Mouse (Mus musculus): ENCODE measurements around the gene Naglu. TPM values are rescaled to one million over a fixed set of nuclear protein-coding genes. Genes with fewer than 3 reads are reported as not detected.

Naglu gene
- polyA plus RNA-seq, 1 experiment from 2014 or later, result 3.5 TPM

- ATAC-seq (replicated peaks; ENCODE audit: insufficient number of reproducible peaks, low FRiP score, low TSS enrichment, low read depth) (no peak), DNase-seq (ENCODE audit: low spot score) (peak; percentile 87)
- no peak overlapping the region for H3K4me3 ChIP-seq (ENCODE audit: low read depth, low read length)
- H3K27ac ChIP-seq (replicated peaks; ENCODE audit: low read depth, low read length), result no peak overlapping the region
- peaks cover 5% of the 10 kb centered on the region for H3K4me1 ChIP-seq (ENCODE audit: control insufficient read depth, insufficient read depth, low read length)
- 0 out of 2 replicates have a peak, but pooled peaks cover 1% of the 10 kb centered on the region for H3K27me3 ChIP-seq (ENCODE audit: control insufficient read depth, insufficient read depth, low read length)
- H3K9ac ChIP-seq (replicated peaks; ENCODE audit: low read length), result no peak overlapping the region
- H3K4me2 ChIP-seq (ENCODE audit: low read depth, low read length), result peak overlapping the region; percentile 14
- 24% methylated on average over 18 of the region's 18 CpGs for WGBS
- H3K36me3 ChIP-seq (replicated peaks; ENCODE audit: control insufficient read depth, insufficient read depth, low read depth, low read length), result no peaks in the 10 kb centered on the region
- H3K9me3 ChIP-seq (replicated peaks; ENCODE audit: control insufficient read depth, low read length), result no peaks in the 10 kb centered on the region
Measured at GRCm38 (mm10) chr11:101066549-101067412, 3.0 kb upstream of the Naglu start.

- Histone ChIP-seq H3K4me1 (ENCODE audit: control insufficient read depth, insufficient read depth, low read length) (no peaks in the 10 kb centered on the region), H3K4me3 (ENCODE audit: low read depth, low read length) (peak overlapping the region; percentile 81), H3K27me3 (ENCODE audit: control insufficient read depth, insufficient read depth, low read length) (0 out of 2 replicates have a peak, but pooled peaks cover 2% of the 10 kb centered on the region), H3K9ac (replicated peaks; ENCODE audit: low read length) (peak overlapping the region; percentile 81), H3K27ac (replicated peaks; ENCODE audit: low read depth, low read length) (no peak overlapping the region), H3K9me3 (replicated peaks; ENCODE audit: control insufficient read depth, low read length) (no peaks in the 10 kb centered on the region), H3K4me2 (ENCODE audit: low read depth, low read length) (peak overlapping the region; percentile 98), H3K36me3 (replicated peaks; ENCODE audit: control insufficient read depth, insufficient read depth, low read depth, low read length) (no peaks in the 10 kb centered on the region)
- 1% methylated on average over 31 of the region's 36 CpGs for WGBS
- ATAC-seq (replicated peaks; ENCODE audit: insufficient number of reproducible peaks, low FRiP score, low TSS enrichment, low read depth) (peak; percentile 31; the same call in 1 of the 2 replicates), DNase-seq (ENCODE audit: low spot score) (no peak)
Measured at GRCm38 (mm10) chr11:101070189-101070527, 346 bp downstream of the Naglu start.

- H3K27ac ChIP-seq (replicated peaks; ENCODE audit: low read depth, low read length), result no peak overlapping the region
- H3K9ac ChIP-seq (replicated peaks; ENCODE audit: low read length), result no peak overlapping the region
- H3K9me3 ChIP-seq (replicated peaks; ENCODE audit: control insufficient read depth, low read length), result no peaks in the 10 kb centered on the region
- no peak overlapping the region for H3K4me2 ChIP-seq (ENCODE audit: low read depth, low read length)
- H3K4me1 ChIP-seq (ENCODE audit: control insufficient read depth, insufficient read depth, low read length), result no peaks in the 10 kb centered on the region
- ATAC-seq (replicated peaks; ENCODE audit: insufficient number of reproducible peaks, low FRiP score, low TSS enrichment, low read depth) (no peak), DNase-seq (ENCODE audit: low spot score) (no peak)
- 69% methylated on average over 6 of the region's 6 CpGs for WGBS
- H3K36me3 ChIP-seq (replicated peaks; ENCODE audit: control insufficient read depth, insufficient read depth, low read depth, low read length), result no peaks in the 10 kb centered on the region
- H3K4me3 ChIP-seq (ENCODE audit: low read depth, low read length), result peak overlapping the region; percentile 81; the same call in 1 of the 2 replicates
- 0 out of 2 replicates have a peak, but pooled peaks cover 2% of the 10 kb centered on the region for H3K27me3 ChIP-seq (ENCODE audit: control insufficient read depth, insufficient read depth, low read length)
Measured at GRCm38 (mm10) chr11:101070987-101071386, 1.2 kb downstream of the Naglu start.

GRCm38 (mm10) chr11:101071810-101072428 lies 2.1 kb downstream of the Naglu start:
- DNase-seq (ENCODE audit: low spot score) (no peak), ATAC-seq (replicated peaks; ENCODE audit: insufficient number of reproducible peaks, low FRiP score, low TSS enrichment, low read depth) (no peak)
- 67% methylated on average over 14 of the region's 14 CpGs for WGBS
- Histone ChIP-seq H3K4me3 (ENCODE audit: low read depth, low read length) (no peak overlapping the region), H3K36me3 (replicated peaks; ENCODE audit: control insufficient read depth, insufficient read depth, low read depth, low read length) (no peaks in the 10 kb centered on the region), H3K27me3 (ENCODE audit: control insufficient read depth, insufficient read depth, low read length) (0 out of 2 replicates have a peak, but pooled peaks cover 4% of the 10 kb centered on the region), H3K4me2 (ENCODE audit: low read depth, low read length) (no peak overlapping the region), H3K9ac (replicated peaks; ENCODE audit: low read length) (no peak overlapping the region), H3K27ac (replicated peaks; ENCODE audit: low read depth, low read length) (no peak overlapping the region), H3K9me3 (replicated peaks; ENCODE audit: control insufficient read depth, low read length) (no peaks in the 10 kb centered on the region), H3K4me1 (ENCODE audit: control insufficient read depth, insufficient read depth, low read length) (no peaks in the 10 kb centered on the region)

- Histone ChIP-seq H3K4me2 (ENCODE audit: low read depth, low read length) (no peak within 1 kb of the TSS), H3K36me3 (replicated peaks; ENCODE audit: control insufficient read depth, insufficient read depth, low read depth, low read length) (no peaks in the 10 kb centered on the region), H3K4me1 (ENCODE audit: control insufficient read depth, insufficient read depth, low read length) (peaks cover under 1% of the 10 kb centered on the region; the same call in 1 of the 2 replicates), H3K9ac (replicated peaks; ENCODE audit: low read length) (no peak within 1 kb of the TSS), H3K27me3 (ENCODE audit: control insufficient read depth, insufficient read depth, low read length) (peaks cover 39% of the 10 kb centered on the region), H3K27ac (replicated peaks; ENCODE audit: low read depth, low read length) (no peak within 1 kb of the TSS), H3K9me3 (replicated peaks; ENCODE audit: control insufficient read depth, low read length) (no peaks in the 10 kb centered on the region), H3K4me3 (ENCODE audit: low read depth, low read length) (no peak within 1 kb of the TSS)
- ATAC-seq (replicated peaks; ENCODE audit: insufficient number of reproducible peaks, low FRiP score, low TSS enrichment, low read depth) (no peak), DNase-seq (ENCODE audit: low spot score) (no peak)
- 70% methylated on average over 9 of the region's 9 CpGs for WGBS
Measured at GRCm38 (mm10) chr11:101078121-101078520, 8.3 kb downstream of the Naglu start, which contains the start of gene Hsd17b1. Hsd17b1 (plus strand) TSS chr11:101078411.

GRCm38 (mm10) chr11:101079746-101080145 lies 9.9 kb downstream of the Naglu start:
- Histone ChIP-seq H3K4me2 (ENCODE audit: low read depth, low read length) (peak overlapping the region; percentile 10; the same call in 1 of the 2 replicates), H3K9ac (replicated peaks; ENCODE audit: low read length) (no peak overlapping the region)
- no peak for DNase-seq (ENCODE audit: low spot score)

GRCm38 (mm10) chr11:101080421-101080820 lies 10.6 kb downstream of the Naglu start:
- Histone ChIP-seq H3K4me3 (ENCODE audit: low read depth, low read length) (no peak overlapping the region), H3K27ac (replicated peaks; ENCODE audit: low read depth, low read length) (no peak overlapping the region), H3K36me3 (replicated peaks; ENCODE audit: control insufficient read depth, insufficient read depth, low read depth, low read length) (no peaks in the 10 kb centered on the region), H3K4me2 (ENCODE audit: low read depth, low read length) (no peak overlapping the region), H3K9ac (replicated peaks; ENCODE audit: low read length) (no peak overlapping the region), H3K9me3 (replicated peaks; ENCODE audit: control insufficient read depth, low read length) (no peaks in the 10 kb centered on the region), H3K4me1 (ENCODE audit: control insufficient read depth, insufficient read depth, low read length) (peaks cover 3% of the 10 kb centered on the region), H3K27me3 (ENCODE audit: control insufficient read depth, insufficient read depth, low read length) (peaks cover 39% of the 10 kb centered on the region)
- DNase-seq (ENCODE audit: low spot score) (no peak), ATAC-seq (replicated peaks; ENCODE audit: insufficient number of reproducible peaks, low FRiP score, low TSS enrichment, low read depth) (no peak)
- WGBS, result 63% methylated on average over 5 of the region's 5 CpGs

More at GRCm38 (mm10) chr11:101079746-101080145, 9.9 kb downstream of the Naglu start:
- Histone ChIP-seq H3K4me1 (ENCODE audit: control insufficient read depth, insufficient read depth, low read length) (peaks cover 3% of the 10 kb centered on the region), H3K27me3 (ENCODE audit: control insufficient read depth, insufficient read depth, low read length) (peaks cover 39% of the 10 kb centered on the region), H3K9me3 (replicated peaks; ENCODE audit: control insufficient read depth, low read length) (no peaks in the 10 kb centered on the region), H3K4me3 (ENCODE audit: low read depth, low read length) (no peak overlapping the region; the same call in 1 of the 2 replicates), H3K27ac (replicated peaks; ENCODE audit: low read depth, low read length) (no peak overlapping the region), H3K36me3 (replicated peaks; ENCODE audit: control insufficient read depth, insufficient read depth, low read depth, low read length) (no peaks in the 10 kb centered on the region)
- 2% methylated on average over 27 of the region's 27 CpGs for WGBS
- ATAC-seq (replicated peaks; ENCODE audit: insufficient number of reproducible peaks, low FRiP score, low TSS enrichment, low read depth), result no peak

- H3K4me2 ChIP-seq (ENCODE audit: low read depth, low read length), result peak overlapping the region; percentile 95
- H3K9me3 ChIP-seq (replicated peaks; ENCODE audit: control insufficient read depth, low read length), result no peaks in the 10 kb centered on the region
- DNase-seq (ENCODE audit: low spot score), result no peak
- peaks cover 3% of the 10 kb centered on the region for H3K4me1 ChIP-seq (ENCODE audit: control insufficient read depth, insufficient read depth, low read length)
- no peak overlapping the region for H3K27ac ChIP-seq (replicated peaks; ENCODE audit: low read depth, low read length)
- peak overlapping the region; percentile 72 for H3K4me3 ChIP-seq (ENCODE audit: low read depth, low read length)
- WGBS, result 4% methylated on average over 10 of the region's 10 CpGs
- peak overlapping the region; percentile 51 for H3K9ac ChIP-seq (replicated peaks; ENCODE audit: low read length)
- peaks cover 39% of the 10 kb centered on the region for H3K27me3 ChIP-seq (ENCODE audit: control insufficient read depth, insufficient read depth, low read length)
- H3K36me3 ChIP-seq (replicated peaks; ENCODE audit: control insufficient read depth, insufficient read depth, low read depth, low read length), result no peaks in the 10 kb centered on the region
- ATAC-seq (replicated peaks; ENCODE audit: insufficient number of reproducible peaks, low FRiP score, low TSS enrichment, low read depth), result no peak
Measured at GRCm38 (mm10) chr11:101081659-101082058, 11.8 kb downstream of the Naglu start.

Measured in embryonic facial prominence, embryonic 11.5 days (tissue).